Mouse (Mus musculus) fat pad, adult 2 months (tissue): Measurements from ENCODE around the gene Ccdc81.

Experiments
- DNase-seq: peaks from one replicate; pipeline ENCODE4 v3.0.0-alpha.2; 2011; ENCODE audit warnings: low read depth, low spot score; ENCODE audit errors: extremely low read depth

The Ccdc81 gene

GRCm38 (mm10) chr7:89903442-89904343, at the start of gene Ccdc81:
Gene Ccdc81 (minus strand): TSS chr7:89903629.
- DNase-seq, result no peak

GRCm38 (mm10) chr7:89949403-89949802, 46.0 kb upstream of the Ccdc81 start:
- no peak for DNase-seq

- no peak for DNase-seq
Observed at GRCm38 (mm10) chr7:89948026-89948425, 44.6 kb upstream of the Ccdc81 start.

GRCm38 (mm10) chr7:89940571-89941463, 37.4 kb upstream of the Ccdc81 start, which contains the start of gene Hikeshi:
Gene Hikeshi (minus strand): TSS chr7:89941204.
- DNase-seq, result peak; percentile 88

- no peak for DNase-seq
Observed at GRCm38 (mm10) chr7:89939497-89940353, 36.3 kb upstream of the Ccdc81 start.

GRCm38 (mm10) chr7:89923441-89924180, 20.2 kb upstream of the Ccdc81 start:
- no peak for DNase-seq

- DNase-seq, result no peak
Observed at GRCm38 (mm10) chr7:89917776-89918175, 14.3 kb upstream of the Ccdc81 start.

GRCm38 (mm10) chr7:89916711-89917110, 13.3 kb upstream of the Ccdc81 start:
- DNase-seq, result no peak

GRCm38 (mm10) chr7:89913432-89914158, 10.2 kb upstream of the Ccdc81 start:
- no peak for DNase-seq

- no peak for DNase-seq
Observed at GRCm38 (mm10) chr7:89912356-89912755, 8.9 kb upstream of the Ccdc81 start.

GRCm38 (mm10) chr7:89909711-89910110, 6.3 kb upstream of the Ccdc81 start:
- no peak for DNase-seq

GRCm38 (mm10) chr7:89908899-89909621, 5.6 kb upstream of the Ccdc81 start:
- no peak for DNase-seq

GRCm38 (mm10) chr7:89908421-89908820, 5.0 kb upstream of the Ccdc81 start:
- no peak for DNase-seq

GRCm38 (mm10) chr7:89907950-89908349, 4.5 kb upstream of the Ccdc81 start:
- DNase-seq, result no peak

GRCm38 (mm10) chr7:89903007-89903406, 422 bp downstream of the Ccdc81 start:
- DNase-seq, result no peak

GRCm38 (mm10) chr7:89891856-89892255, 11.6 kb downstream of the Ccdc81 start:
- no peak for DNase-seq

GRCm38 (mm10) chr7:89891412-89891811, 12.0 kb downstream of the Ccdc81 start:
- DNase-seq, result no peak

GRCm38 (mm10) chr7:89884551-89884950, 18.9 kb downstream of the Ccdc81 start:
- no peak for DNase-seq

- no peak for DNase-seq
Observed at GRCm38 (mm10) chr7:89879686-89880085, 23.7 kb downstream of the Ccdc81 start.
